Mouse (Mus musculus) A20 (cell line): ENCODE data around the gene Grcc10.

Experiments
- DNase-seq: peaks from one replicate; pipeline ENCODE4 v3.0.0-alpha.2; 2011; ENCODE audit warnings: low read depth, low spot score

Gene Grcc10

DNA sequence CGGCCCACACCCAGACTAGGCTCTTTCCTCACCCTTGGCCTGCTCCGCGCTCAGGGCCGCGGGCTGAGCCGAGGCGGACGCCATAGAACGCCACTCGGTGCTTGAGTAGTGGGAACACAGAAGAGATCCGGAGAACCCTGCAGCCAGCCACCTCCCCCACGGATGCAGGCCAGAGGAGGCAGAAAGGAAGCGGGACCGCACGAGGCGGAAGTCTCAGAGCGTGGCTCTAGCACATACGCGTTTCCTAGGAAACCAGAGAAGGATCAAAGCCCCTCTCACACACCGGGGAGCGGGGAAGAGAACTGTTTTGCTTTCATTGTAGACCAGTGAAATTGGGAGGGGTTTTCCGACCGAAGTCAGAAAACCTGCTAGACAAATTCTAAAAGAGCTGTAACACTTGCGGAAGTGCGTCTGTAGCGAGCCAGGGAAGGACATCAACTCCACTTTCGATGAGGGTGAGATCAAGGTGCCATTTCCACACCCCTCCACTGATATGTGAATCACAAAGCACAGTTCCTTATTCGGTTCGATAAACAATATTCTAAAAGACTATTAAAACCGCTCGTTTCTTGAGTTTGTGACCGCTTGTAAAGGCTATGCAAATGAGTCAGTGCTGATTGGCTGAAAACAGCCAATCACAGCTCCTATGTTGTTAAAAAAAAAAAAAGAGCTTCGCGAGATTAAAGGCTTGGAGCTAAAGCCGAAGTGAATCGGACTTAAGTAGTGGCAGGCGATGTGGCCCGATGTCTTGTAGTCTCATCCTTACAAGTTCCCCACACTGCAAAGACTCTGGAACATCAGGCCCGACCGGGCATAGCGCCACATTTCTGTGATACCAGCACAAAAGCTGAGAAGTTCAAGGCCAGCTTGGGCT, at the start of gene Grcc10:
TSS of gene Grcc10 (minus strand) at position 487 of the 874 bp plus-strand sequence.
- peak; percentile 92 for DNase-seq

DNA sequence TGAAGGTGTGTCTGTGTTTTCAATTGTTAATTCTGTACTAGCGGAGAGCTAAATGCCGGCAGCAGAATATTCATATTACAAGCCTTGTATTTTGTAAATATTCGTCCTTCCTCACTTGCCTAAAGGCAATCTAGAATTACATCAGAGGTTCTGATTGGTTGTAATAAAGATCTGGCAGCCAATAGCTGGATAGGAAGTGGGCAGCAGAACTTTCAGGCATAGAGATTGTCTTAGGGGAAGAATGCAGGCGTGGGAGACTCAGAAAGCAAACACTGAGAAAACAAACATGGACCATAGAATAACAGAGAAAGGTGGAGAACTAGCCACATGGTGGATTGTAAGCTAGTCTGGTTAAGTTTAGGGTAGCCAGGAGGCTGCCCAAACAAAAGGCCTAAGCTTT, 48.9 kb upstream of the Grcc10 start:
- DNase-seq: no peak

GRCm38 (mm10) chr6:124789519-124789918, 48.3 kb upstream of the Grcc10 start:
- no peak for DNase-seq

GRCm38 (mm10) chr6:124787722-124788121, 46.5 kb upstream of the Grcc10 start:
- DNase-seq: no peak

GRCm38 (mm10) chr6:124786756-124787420, 45.7 kb upstream of the Grcc10 start:
- DNase-seq: no peak

DNA sequence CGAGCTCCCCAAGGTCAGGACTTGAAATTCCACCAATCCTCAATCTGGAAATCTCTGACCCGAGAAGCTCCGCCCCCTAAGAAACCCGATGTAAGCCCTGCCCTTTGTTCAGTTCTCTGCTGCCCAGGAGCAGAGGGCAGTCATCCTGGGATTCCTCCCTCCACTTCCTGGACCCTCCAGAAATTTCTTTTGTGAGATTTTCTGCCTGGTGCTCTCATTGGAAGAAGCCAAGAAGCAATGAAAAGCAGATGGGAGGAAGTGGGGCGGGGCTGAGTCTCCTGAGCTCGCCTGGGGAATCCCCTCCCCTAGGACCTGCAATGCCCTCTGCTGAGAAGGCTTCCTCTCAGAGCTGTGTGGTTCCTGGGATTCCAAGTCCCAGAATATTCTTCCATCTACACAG, 41.3 kb upstream of the Grcc10 start:
- DNase-seq: peak; percentile 76

DNA sequence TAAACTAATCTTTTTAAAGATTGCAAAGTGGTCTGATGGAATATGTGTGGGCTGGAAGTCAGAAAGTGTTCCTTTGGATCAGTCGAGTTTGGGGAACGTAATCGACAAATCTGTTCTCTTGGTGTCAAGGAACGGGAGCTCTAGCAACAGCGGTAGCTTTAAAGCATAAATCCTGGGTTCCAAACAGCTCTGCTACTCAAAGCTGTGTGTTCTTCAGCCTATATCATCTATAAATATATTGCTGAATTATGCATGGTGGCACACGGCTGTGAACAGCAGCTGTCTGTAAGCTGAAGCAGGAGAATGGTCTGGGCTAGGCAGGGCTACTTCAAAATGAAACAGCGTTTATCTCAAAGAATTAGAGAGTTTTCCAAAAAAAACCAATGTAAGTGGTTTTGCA, 39.7 kb upstream of the Grcc10 start:
- no peak for DNase-seq

GRCm38 (mm10) chr6:124779984-124780416, 38.8 kb upstream of the Grcc10 start:
- no peak for DNase-seq

- no peak for DNase-seq
These were observed 38.2 kb upstream of the Grcc10 start, which contains the start of gene Lrrc23 for GRCm38 (mm10) chr6:124779222-124779983. Gene Lrrc23 (minus strand): TSS chr6:124779727.

- no peak for DNase-seq
These were observed 29.3 kb upstream of the Grcc10 start for GRCm38 (mm10) chr6:124770511-124770910.

GRCm38 (mm10) chr6:124770013-124770412, 28.8 kb upstream of the Grcc10 start:
- peak; percentile 26 for DNase-seq

GRCm38 (mm10) chr6:124769101-124769765, 28.1 kb upstream of the Grcc10 start, which contains the start of gene Eno2:
Gene Eno2 (minus strand): TSS chr6:124769673.
- DNase-seq: peak; percentile 91

DNA sequence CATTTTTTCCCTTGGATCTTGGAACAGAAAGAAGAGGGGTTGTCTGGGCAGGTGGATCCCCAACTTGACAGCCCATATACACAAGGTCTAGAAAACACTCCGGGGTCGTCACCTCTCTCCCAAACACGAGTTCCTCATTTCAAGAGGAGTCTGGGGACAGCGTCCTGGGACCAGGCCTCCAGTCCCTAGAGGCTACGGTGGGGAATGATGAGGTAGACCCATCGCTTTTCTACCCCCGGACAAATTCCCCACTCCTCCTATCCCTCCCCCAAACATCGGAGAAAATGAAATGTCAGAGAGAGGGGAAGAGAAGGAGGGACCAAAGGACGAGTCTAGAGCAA, 27.5 kb upstream of the Grcc10 start:
- no peak for DNase-seq

GRCm38 (mm10) chr6:124767920-124768703, 26.9 kb upstream of the Grcc10 start:
- DNase-seq: peak; percentile 75

- no peak for DNase-seq
These were observed 26.4 kb upstream of the Grcc10 start for GRCm38 (mm10) chr6:124767536-124767919.

DNA sequence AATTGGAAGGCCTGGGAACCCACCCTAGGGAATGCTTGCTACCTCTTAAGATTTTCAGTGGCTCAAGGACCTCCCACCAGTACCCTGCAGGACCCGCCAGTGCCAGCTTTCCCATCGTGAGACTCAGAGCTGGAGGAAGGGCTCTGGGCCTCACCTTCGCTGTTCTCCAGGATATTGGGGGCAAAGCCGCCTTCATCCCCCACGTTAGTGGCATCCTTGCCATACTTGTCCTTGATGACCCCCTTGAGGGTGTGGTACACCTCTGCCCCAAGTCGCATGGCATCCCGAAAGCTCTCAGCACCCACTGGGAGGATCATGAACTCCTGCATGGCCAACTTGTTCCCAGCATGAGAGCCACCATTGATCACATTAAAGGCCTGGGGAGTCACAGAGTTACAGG, 24.8 kb upstream of the Grcc10 start:
- no peak for DNase-seq

- DNase-seq: peak; percentile 90
These were observed 18.1 kb upstream of the Grcc10 start for GRCm38 (mm10) chr6:124759259-124759658.

GRCm38 (mm10) chr6:124758849-124759232, 17.7 kb upstream of the Grcc10 start:
- no peak for DNase-seq

DNA sequence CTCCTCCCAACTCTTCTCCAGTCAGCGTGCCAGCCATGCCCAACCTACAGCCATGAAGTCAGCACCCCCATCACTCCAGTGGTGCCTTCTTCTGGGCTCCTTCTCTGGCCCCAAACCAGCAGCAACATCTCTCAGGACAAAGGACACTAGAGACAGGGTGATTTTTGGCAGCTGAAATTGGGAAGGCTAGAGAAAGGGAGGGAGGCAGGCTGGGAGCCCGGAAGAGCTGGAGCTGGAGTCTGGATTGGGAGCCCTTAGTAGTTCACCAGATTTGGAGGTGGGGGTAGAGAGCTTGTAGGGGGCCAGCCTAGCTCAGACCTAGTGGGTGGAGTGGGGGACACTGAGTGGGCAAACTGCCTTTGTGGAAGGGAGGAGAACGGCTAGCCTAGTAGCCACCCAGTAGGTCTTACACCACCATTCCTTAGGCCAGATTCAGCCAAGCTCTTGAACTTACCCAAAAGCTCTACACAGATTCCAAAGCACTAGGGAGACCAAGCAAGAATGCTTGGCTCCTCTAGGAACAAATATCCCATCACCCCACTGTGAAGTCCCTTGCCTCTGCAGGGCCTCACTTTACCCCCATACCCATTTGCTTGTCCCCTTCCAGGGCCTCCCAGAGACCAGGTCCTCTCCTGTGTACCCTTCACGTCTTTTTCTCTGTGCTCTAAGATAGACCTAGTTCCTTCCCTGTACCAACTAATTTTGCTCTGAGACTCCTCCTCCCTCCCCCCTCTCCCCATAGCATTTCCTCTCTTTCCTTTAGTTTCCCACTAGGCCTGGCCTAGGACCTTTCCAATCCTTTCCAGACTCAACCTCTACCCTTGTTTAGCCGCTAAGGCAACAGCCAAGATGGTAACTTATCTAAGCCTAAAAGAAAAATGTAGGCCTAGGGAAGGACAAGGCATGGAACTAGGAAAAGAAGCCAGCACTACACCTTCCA, 17.0 kb upstream of the Grcc10 start:
- peak; percentile 38 for DNase-seq
